Mouse (Mus musculus): ENCODE measurements at regions not wholly inside any gene's neighbourhood (a gene's known extent, or its start where the extent isn't known, plus 50 kb on each side); places are given as distances from the start of the nearest gene placed in this dataset.
"Not testable (repeated sequence)": the region's sequence is repeated elsewhere in the genome, so short reads cannot be mapped to it uniquely, and the experiment has no call there.

DNA sequence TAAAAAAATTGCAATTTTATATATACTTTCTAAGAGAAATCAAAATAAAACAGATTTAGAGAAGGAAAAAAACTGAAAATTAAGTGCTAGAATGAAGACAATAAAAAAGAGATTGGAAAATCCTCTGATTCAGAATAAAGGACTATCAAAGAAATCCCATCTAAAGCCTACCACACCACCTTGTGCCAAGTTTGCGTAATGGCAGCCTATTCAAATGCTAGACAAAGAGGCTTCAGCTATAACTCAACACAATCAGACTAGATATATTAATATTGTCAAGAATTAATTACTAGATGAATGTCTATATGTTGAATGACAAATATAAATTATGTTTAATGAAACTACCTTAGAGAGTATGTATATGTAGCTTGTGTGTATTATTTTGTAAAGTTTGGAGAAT is 221.9 kb upstream of the Ascc3 start:
- peak; percentile 64 for DNase-seq (ENCODE audit: low spot score)

DNA sequence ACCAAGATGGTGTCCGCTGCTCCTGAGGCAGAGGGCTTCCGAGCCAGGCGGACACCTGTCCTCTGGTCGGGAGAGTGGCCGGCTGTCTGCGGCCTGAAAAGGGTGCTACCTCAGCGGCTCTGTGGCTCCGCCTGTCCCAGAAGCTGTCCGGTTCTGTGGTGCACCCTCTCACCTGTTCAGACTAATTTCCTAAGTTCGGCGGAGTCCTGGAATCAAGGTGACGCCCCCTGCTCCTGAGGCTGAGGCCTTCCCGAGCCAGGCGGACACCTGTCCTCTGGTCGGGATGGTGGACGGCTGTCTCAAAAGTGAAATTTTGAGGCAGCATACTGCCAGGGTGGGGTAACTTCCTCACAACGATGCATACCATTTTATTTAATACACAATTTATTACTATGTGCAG is 199.9 kb upstream of the Ascc3 start:
- not testable (repeated sequence) for DNase-seq (ENCODE audit: low spot score)
